Mouse (Mus musculus) liver, embryonic 15.5 days (tissue): ENCODE measurements around the gene Stk38. TPM values are rescaled to one million over a fixed set of nuclear protein-coding genes. Genes with fewer than 3 reads are reported as not detected.
A peak's percentile ranks its signal among the peaks of the same experiment; 100 is the strongest.

ENCODE experiments used
- ATAC-seq: fragments of 200-750 bp; cut with Nextera tagmentation; 2 replicates; pipeline ENCODE4 v1.8.0; 2017; ENCODE audit warnings: moderate number of reproducible peaks, mild to moderate bottlenecking, moderate library complexity; ENCODE audit not compliant: insufficient read depth
- H3K27ac ChIP-seq: fragments of 300-500 bp; sonication (generic); replicated peaks from 2 replicates; pipeline ENCODE4 v1.5.1; 2015; ENCODE audit warnings: mild to moderate bottlenecking, inconsistent platforms
- H3K27me3 ChIP-seq: fragments of 300-500 bp; sonication (generic); 2 replicates; pipeline ENCODE4 v1.6.1; 2015; ENCODE audit warnings: mild to moderate bottlenecking, inconsistent platforms
- H3K36me3 ChIP-seq: fragments of 300-500 bp; sonication (generic); replicated peaks from 2 replicates; pipeline ENCODE4 v1.6.1; 2015; ENCODE audit warnings: moderate library complexity, mild to moderate bottlenecking, inconsistent platforms
- H3K4me1 ChIP-seq: fragments of 300-500 bp; sonication (generic); replicated peaks from 2 replicates; pipeline ENCODE4 v1.6.1; 2015; ENCODE audit warnings: inconsistent platforms
- H3K4me2 ChIP-seq: fragments of 300-500 bp; sonication (generic); 2 replicates; pipeline ENCODE4 v1.6.1; 2015; ENCODE audit warnings: moderate library complexity, mild to moderate bottlenecking, inconsistent platforms
- H3K4me3 ChIP-seq: fragments of 300-500 bp; sonication (generic); replicated peaks from 2 replicates; pipeline ENCODE4 v1.5.1; 2015; ENCODE audit warnings: mild to moderate bottlenecking, inconsistent platforms
- H3K9ac ChIP-seq: fragments of 300-500 bp; sonication (generic); 2 replicates; pipeline ENCODE4 v1.6.1; 2015; ENCODE audit warnings: moderate library complexity, mild to moderate bottlenecking, inconsistent platforms
- H3K9me3 ChIP-seq: fragments of 300-500 bp; sonication (generic); replicated peaks from 2 replicates; pipeline ENCODE4 v1.6.1; 2016; ENCODE audit warnings: inconsistent platforms
- WGBS: fragments of 180-500 bp; shearing (Covaris S2); methylation state at CpG from one replicate; pipeline ENCODE4 v1.1.7; 2015; ENCODE audit warnings: mixed read lengths; ENCODE audit not compliant: insufficient replicate concordance; 5-methylcytosine and 5-hydroxymethylcytosine counted together
- polyA plus RNA-seq: library from polyadenylated mRNA; unstranded; fragments of >200 nt; fragmentation: Nextera tagmentation; extraction: Ambion mirVana; gene quantifications from 2 replicates; pipeline ENCODE4 v1.2.1, GENCODE M21; 2015

The Stk38 gene
- polyA plus RNA-seq, 1 experiment from 2014 or later, result 41.7 TPM

GRCm38 (mm10) chr17:28936622-28937345 is 71.0 kb downstream of the Stk38 start:
- 70% methylated on average over 10 of the region's 10 CpGs for WGBS
- no peaks in the 10 kb centered on the region for H3K36me3 ChIP-seq
- H3K4me3 ChIP-seq, result no peak overlapping the region
- no peak overlapping the region for H3K9ac ChIP-seq
- H3K4me1 ChIP-seq, result peaks cover 29% of the 10 kb centered on the region
- H3K27ac ChIP-seq, result peak overlapping the region; percentile 51; the same call in 1 of the 2 replicates
- H3K9me3 ChIP-seq, result no peaks in the 10 kb centered on the region
- 0 out of 2 replicates have a peak overlapping the region, but pooled peaks have one; percentile 10 for H3K4me2 ChIP-seq
- H3K27me3 ChIP-seq, result no peaks in the 10 kb centered on the region
- ATAC-seq, result 0 out of 2 replicates have a peak, but pooled peaks have one; percentile 10

DNA sequence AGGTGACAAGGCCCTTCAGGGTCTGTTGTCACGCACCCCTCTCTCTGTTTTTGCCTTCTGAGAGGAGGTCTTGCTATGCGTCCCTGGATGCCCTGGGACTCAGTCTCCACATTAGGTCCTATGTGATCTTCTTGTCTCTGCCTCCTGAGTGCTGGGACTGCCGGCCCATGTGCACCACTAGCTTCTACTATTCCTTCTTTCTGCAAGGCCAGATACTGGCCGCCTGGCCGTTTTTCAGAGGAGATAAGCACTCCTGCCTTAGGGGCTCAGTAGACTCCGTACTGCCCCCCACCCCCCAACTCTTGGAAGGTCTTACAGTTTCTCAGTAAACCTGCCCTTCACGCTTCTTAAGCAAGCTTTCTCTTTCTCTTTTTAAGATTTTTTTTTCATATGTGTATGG is 71.7 kb downstream of the Stk38 start:
- peak; percentile 37; the same call in 1 of the 2 replicates for ATAC-seq
- 35% methylated on average over 7 of the region's 7 CpGs for WGBS
- H3K4me3 ChIP-seq, result no peak overlapping the region
- H3K4me2 ChIP-seq, result peak overlapping the region; percentile 10; the same call in 1 of the 2 replicates
- H3K36me3 ChIP-seq, result no peaks in the 10 kb centered on the region
- no peak overlapping the region for H3K9ac ChIP-seq
- H3K4me1 ChIP-seq, result peaks cover 31% of the 10 kb centered on the region
- H3K27ac ChIP-seq, result peak overlapping the region; percentile 51
- no peaks in the 10 kb centered on the region for H3K27me3 ChIP-seq
- H3K9me3 ChIP-seq, result no peaks in the 10 kb centered on the region

DNA sequence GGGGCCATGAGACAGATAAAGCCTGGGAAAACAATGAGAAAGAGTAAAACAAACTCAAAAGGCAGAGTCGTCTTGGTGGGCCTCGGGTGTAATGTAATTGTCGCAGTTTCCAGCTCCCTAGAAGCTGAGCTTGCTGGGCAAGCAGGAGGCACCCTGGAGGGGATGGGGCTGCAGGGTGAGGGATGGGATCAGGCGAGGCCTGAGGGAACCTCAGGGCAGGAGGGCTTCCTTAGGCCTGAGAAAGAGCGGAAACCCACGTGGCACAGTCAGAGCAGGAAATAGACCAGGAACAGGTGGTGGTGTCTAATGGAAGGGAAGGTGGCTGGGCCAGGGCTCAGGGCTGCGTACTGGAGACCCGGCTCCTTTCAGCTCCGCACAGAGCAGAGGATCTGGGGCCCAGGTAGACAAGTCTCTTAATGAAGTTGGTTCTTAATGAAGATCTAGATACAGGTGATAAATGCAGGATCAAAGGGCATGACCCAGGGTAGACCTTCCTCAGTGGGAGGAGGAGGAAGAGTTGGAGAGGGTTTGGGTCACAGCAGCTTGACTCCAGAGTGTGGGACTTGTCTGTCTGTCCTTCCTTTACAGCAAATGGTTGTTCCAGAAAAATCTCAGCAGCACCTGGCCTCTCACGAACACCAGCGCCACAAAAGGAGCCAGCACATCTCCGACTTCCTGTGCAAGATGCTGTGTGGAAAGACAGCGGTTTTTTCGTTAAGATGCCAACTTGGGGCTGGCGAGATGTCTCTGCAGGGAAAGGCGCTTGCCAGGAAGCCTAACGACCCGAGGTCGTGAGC is 73.5 kb downstream of the Stk38 start:
- H3K36me3 ChIP-seq, result no peaks in the 10 kb centered on the region
- no peaks in the 10 kb centered on the region for H3K9me3 ChIP-seq
- H3K4me2 ChIP-seq, result no peak overlapping the region
- ATAC-seq, result no peak
- H3K27me3 ChIP-seq, result no peaks in the 10 kb centered on the region
- peaks cover 46% of the 10 kb centered on the region for H3K4me1 ChIP-seq
- no peak overlapping the region for H3K4me3 ChIP-seq
- H3K9ac ChIP-seq, result no peak overlapping the region
- H3K27ac ChIP-seq, result no peak overlapping the region
- WGBS, result 69% methylated on average over 19 of the region's 19 CpGs

DNA sequence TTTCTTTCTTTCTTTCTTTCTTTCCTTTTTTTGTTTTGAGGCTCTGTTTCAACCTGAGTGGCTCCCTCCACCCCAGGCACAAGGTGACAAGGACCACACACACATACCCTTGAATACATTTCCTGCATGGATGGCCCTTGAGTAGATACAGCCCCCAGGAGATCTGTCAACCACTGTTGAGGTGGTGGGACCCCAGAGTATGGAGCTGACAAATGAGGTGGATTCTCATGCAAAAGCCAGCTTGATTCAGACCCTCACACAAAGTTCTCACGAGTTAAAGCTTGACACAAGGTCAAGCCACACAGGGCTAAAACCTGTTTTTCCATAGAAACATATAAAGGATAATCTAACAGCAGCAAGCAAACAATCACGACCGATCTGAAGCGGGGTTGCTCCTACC is 75.5 kb downstream of the Stk38 start:
- Histone ChIP-seq H3K9me3 (no peaks in the 10 kb centered on the region), H3K4me3 (no peak overlapping the region), H3K27ac (peak overlapping the region; percentile 100), H3K4me1 (peaks cover 63% of the 10 kb centered on the region), H3K27me3 (no peaks in the 10 kb centered on the region), H3K4me2 (no peak overlapping the region), H3K9ac (no peak overlapping the region), H3K36me3 (no peaks in the 10 kb centered on the region)
- WGBS, result 85% methylated on average over 4 of the region's 4 CpGs
- ATAC-seq, result no peak

DNA sequence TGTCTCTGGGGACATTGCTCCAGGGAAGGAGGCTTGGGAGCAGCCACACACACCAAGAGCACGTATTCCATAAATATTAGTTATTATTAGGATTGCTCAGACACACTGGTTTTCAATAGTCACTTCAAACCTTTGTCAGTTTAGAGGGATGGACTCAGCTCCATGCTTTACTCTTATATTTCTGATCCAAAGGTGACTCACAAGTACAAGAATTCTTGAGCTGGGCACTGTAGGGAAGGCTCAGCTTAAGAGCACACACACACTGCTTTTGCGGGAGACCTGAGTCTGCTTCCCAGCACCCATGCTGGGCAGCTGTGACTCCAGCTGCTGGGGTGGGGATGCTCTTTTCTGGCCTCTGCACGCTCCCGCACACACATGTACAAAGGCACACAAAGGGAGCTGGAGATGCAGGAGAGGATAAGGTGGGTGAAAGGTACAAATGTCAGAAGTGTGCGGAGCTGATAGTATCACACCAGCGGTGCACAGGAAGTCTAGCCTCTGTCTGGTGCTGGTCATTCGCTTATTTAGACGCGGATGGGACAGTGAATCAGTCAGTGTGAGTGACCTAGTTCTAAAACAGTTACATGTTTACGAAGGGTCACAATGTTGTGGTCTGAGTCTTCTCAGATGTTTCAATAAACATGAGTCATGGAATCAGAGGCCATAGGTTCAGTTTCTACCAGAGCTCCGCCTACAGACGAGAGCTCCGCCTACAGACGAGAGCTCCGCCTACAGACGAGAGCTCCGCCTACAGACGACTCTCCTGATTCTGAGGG is 76.2 kb downstream of the Stk38 start:
- ATAC-seq, result no peak
- Histone ChIP-seq H3K4me3 (no peak overlapping the region), H3K9me3 (no peaks in the 10 kb centered on the region), H3K36me3 (no peaks in the 10 kb centered on the region), H3K9ac (peak overlapping the region; percentile 74; the same call in 1 of the 2 replicates), H3K4me1 (peaks cover 69% of the 10 kb centered on the region), H3K27ac (peak overlapping the region; percentile 100), H3K27me3 (no peaks in the 10 kb centered on the region), H3K4me2 (no peak overlapping the region)
- 84% methylated on average over 18 of the region's 18 CpGs for WGBS

- no peaks in the 10 kb centered on the region for H3K27me3 ChIP-seq
- 11% methylated on average over 14 of the region's 14 CpGs for WGBS
- peak overlapping the region; percentile 44 for H3K4me3 ChIP-seq
- peak overlapping the region; percentile 100 for H3K27ac ChIP-seq
- H3K36me3 ChIP-seq, result no peaks in the 10 kb centered on the region
- peak; percentile 89 for ATAC-seq
- H3K4me1 ChIP-seq, result peaks cover 65% of the 10 kb centered on the region
- H3K4me2 ChIP-seq, result peak overlapping the region; percentile 77
- no peaks in the 10 kb centered on the region for H3K9me3 ChIP-seq
- peak overlapping the region; percentile 74 for H3K9ac ChIP-seq
These were observed 77.3 kb downstream of the Stk38 start for GRCm38 (mm10) chr17:28930392-28931074.

DNA sequence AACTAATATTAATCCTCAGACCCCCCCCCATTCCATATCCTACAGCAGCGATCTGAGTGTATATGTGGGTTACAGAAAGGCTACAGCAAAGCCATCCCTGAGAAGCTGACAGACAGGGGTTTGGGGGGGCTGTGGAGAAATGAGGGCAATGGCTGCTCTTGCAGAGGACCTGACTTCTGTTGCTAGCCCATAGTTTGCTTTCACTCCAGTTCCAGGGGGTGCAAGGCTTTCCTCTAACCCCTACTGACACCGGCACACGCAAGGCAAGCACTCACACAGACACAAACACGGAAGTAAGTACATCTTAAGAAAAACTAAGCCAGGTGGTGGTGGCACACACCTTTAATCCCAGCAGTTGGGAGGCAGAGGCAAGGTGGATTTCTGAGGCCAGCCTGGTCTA is 78.4 kb downstream of the Stk38 start:
- WGBS, result 85% methylated on average over 4 of the region's 4 CpGs
- peaks cover 65% of the 10 kb centered on the region for H3K4me1 ChIP-seq
- H3K4me3 ChIP-seq, result no peak overlapping the region
- no peak overlapping the region for H3K4me2 ChIP-seq
- no peak for ATAC-seq
- peak overlapping the region; percentile 100 for H3K27ac ChIP-seq
- H3K27me3 ChIP-seq, result no peaks in the 10 kb centered on the region
- no peaks in the 10 kb centered on the region for H3K36me3 ChIP-seq
- no peaks in the 10 kb centered on the region for H3K9me3 ChIP-seq
- H3K9ac ChIP-seq, result peak overlapping the region; percentile 45; the same call in 1 of the 2 replicates

DNA sequence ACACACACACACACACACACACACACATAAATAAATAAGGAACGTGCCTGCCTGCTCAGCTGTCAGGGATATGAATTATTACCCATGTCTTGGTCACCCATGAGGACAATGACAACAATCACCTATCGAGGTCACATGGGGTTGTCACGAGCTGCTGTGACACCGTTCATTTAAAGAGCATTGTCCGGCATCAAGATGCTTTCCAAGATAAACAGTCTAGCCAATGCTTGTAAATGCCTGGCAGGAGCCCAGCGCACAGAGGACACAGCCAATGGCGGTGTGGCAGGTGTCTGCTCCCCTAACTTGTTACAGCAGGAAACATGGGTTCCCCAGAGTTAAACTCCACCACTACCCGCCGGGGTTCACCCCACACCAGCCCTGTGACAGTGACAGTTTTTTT is 79.8 kb downstream of the Stk38 start:
- no peaks in the 10 kb centered on the region for H3K36me3 ChIP-seq
- 69% methylated on average over 9 of the region's 9 CpGs for WGBS
- peaks cover 65% of the 10 kb centered on the region for H3K4me1 ChIP-seq
- H3K27ac ChIP-seq, result peak overlapping the region; percentile 100
- H3K4me2 ChIP-seq, result no peak overlapping the region
- no peaks in the 10 kb centered on the region for H3K27me3 ChIP-seq
- no peak for ATAC-seq
- no peaks in the 10 kb centered on the region for H3K9me3 ChIP-seq
- H3K4me3 ChIP-seq, result no peak overlapping the region
- H3K9ac ChIP-seq, result no peak overlapping the region

GRCm38 (mm10) chr17:28926866-28927635 is 80.7 kb downstream of the Stk38 start:
- H3K9ac ChIP-seq, result no peak overlapping the region
- WGBS, result 33% methylated on average over 15 of the region's 15 CpGs
- no peak overlapping the region for H3K4me3 ChIP-seq
- peak overlapping the region; percentile 100; the same call in 1 of the 2 replicates for H3K27ac ChIP-seq
- H3K4me1 ChIP-seq, result peaks cover 62% of the 10 kb centered on the region
- no peaks in the 10 kb centered on the region for H3K9me3 ChIP-seq
- no peaks in the 10 kb centered on the region for H3K36me3 ChIP-seq
- H3K4me2 ChIP-seq, result no peak overlapping the region
- no peaks in the 10 kb centered on the region for H3K27me3 ChIP-seq
- no peak for ATAC-seq

GRCm38 (mm10) chr17:28926380-28926779 is 81.4 kb downstream of the Stk38 start:
- no peak for ATAC-seq
- no peak overlapping the region for H3K4me3 ChIP-seq
- H3K4me2 ChIP-seq, result no peak overlapping the region
- H3K27ac ChIP-seq, result no peak overlapping the region
- H3K27me3 ChIP-seq, result no peaks in the 10 kb centered on the region
- no peaks in the 10 kb centered on the region for H3K9me3 ChIP-seq
- no peak overlapping the region for H3K9ac ChIP-seq
- WGBS, result 10% methylated on average over 13 of the region's 13 CpGs
- peaks cover 58% of the 10 kb centered on the region for H3K4me1 ChIP-seq
- H3K36me3 ChIP-seq, result no peaks in the 10 kb centered on the region
